Mouse (Mus musculus): ENCODE results near the gene Notch1. TPM values are rescaled to one million over a fixed set of nuclear protein-coding genes. Genes with fewer than 3 reads are reported as not detected.

Notch1 gene
- total RNA-seq (2014; rRNA removed), result 6.2 and 13.8 TPM in 2 replicates
- polyA plus RNA-seq (2012; rRNA removed), result 9.1 and 9.7 TPM in 2 replicates

GRCm38 (mm10) chr2:26516275-26516674 lies at the start of gene Notch1:
TSS of gene Notch1 (minus strand) at chr2:26516663.
- no peak for TF ChIP-seq CTCF (IDR thresholded peaks at IDR 0.05; ENCODE audit: low read depth, low read length)
- Histone ChIP-seq H3K27me3 (ENCODE audit: control insufficient read depth, insufficient read depth, low read length) (no peaks in the 10 kb centered on the region), H3K4me3 (ENCODE audit: insufficient read depth, low read depth, low read length) (no peak within 1 kb of the TSS), H3K27ac (replicated peaks; ENCODE audit: insufficient read depth, low read depth, low read length) (peak within 1 kb of the TSS; percentile 28; the same call in 1 of the 2 replicates), H3K36me3 (ENCODE audit: control insufficient read depth, insufficient read depth, low read length) (no peaks in the 10 kb centered on the region), H3K9ac (ENCODE audit: low read depth, low read length) (no peak within 1 kb of the TSS), H3K79me2 (ENCODE audit: control insufficient read depth, insufficient read depth, low read length) (no peaks in the 10 kb centered on the region), H3K4me1 (ENCODE audit: control insufficient read depth, insufficient read depth, low read length) (no peaks in the 10 kb centered on the region; the same call in 1 of the 2 replicates)
- DNase-seq (ENCODE audit: extremely low read depth, low read depth, low spot score), result no peak
- WGBS, result 67% methylated on average over 12 of the region's 12 CpGs

GRCm38 (mm10) chr2:26566221-26566620 lies 49.8 kb upstream of the Notch1 start:
- TF ChIP-seq CTCF (IDR thresholded peaks at IDR 0.05; ENCODE audit: low read depth, low read length), result peak; percentile 89
- no peak for TF ChIP-seq POLR2A (IDR thresholded peaks at IDR 0.05; ENCODE audit: extremely low read depth, insufficient read depth, low read length)
- H3K27me3 ChIP-seq (ENCODE audit: control insufficient read depth, insufficient read depth, low read length), result no peaks in the 10 kb centered on the region
- WGBS, result 20% methylated on average over 4 of the region's 4 CpGs
- DNase-seq (ENCODE audit: extremely low read depth, low read depth, low spot score), result no peak
- H3K36me3 ChIP-seq (ENCODE audit: control insufficient read depth, insufficient read depth, low read length), result no peaks in the 10 kb centered on the region
- H3K79me2 ChIP-seq (ENCODE audit: control insufficient read depth, insufficient read depth, low read length), result no peaks in the 10 kb centered on the region
- no peak overlapping the region for H3K27ac ChIP-seq (replicated peaks; ENCODE audit: insufficient read depth, low read depth, low read length)
- no peak overlapping the region for H3K9ac ChIP-seq (ENCODE audit: low read depth, low read length)
- H3K4me3 ChIP-seq (ENCODE audit: insufficient read depth, low read depth, low read length), result no peak overlapping the region
- H3K4me1 ChIP-seq (ENCODE audit: control insufficient read depth, insufficient read depth, low read length), result no peaks in the 10 kb centered on the region

GRCm38 (mm10) chr2:26561351-26562016 lies 45.0 kb upstream of the Notch1 start:
- no peaks in the 10 kb centered on the region for H3K27me3 ChIP-seq (ENCODE audit: control insufficient read depth, insufficient read depth, low read length)
- no peak for TF ChIP-seq POLR2A (IDR thresholded peaks at IDR 0.05; ENCODE audit: extremely low read depth, insufficient read depth, low read length)
- peak; percentile 53 for TF ChIP-seq CTCF (IDR thresholded peaks at IDR 0.05; ENCODE audit: low read depth, low read length)
- no peaks in the 10 kb centered on the region for H3K79me2 ChIP-seq (ENCODE audit: control insufficient read depth, insufficient read depth, low read length)
- no peak overlapping the region for H3K27ac ChIP-seq (replicated peaks; ENCODE audit: insufficient read depth, low read depth, low read length)
- 43% methylated on average over 6 of the region's 6 CpGs for WGBS
- H3K36me3 ChIP-seq (ENCODE audit: control insufficient read depth, insufficient read depth, low read length), result no peaks in the 10 kb centered on the region
- H3K4me1 ChIP-seq (ENCODE audit: control insufficient read depth, insufficient read depth, low read length), result peaks cover 7% of the 10 kb centered on the region
- peak; percentile 76 for DNase-seq (ENCODE audit: extremely low read depth, low read depth, low spot score)
- no peak overlapping the region for H3K4me3 ChIP-seq (ENCODE audit: insufficient read depth, low read depth, low read length)
- no peak overlapping the region for H3K9ac ChIP-seq (ENCODE audit: low read depth, low read length)

- Histone ChIP-seq H3K4me3 (ENCODE audit: insufficient read depth, low read depth, low read length) (no peak overlapping the region), H3K9ac (ENCODE audit: low read depth, low read length) (no peak overlapping the region), H3K79me2 (ENCODE audit: control insufficient read depth, insufficient read depth, low read length) (no peaks in the 10 kb centered on the region), H3K27ac (replicated peaks; ENCODE audit: insufficient read depth, low read depth, low read length) (no peak overlapping the region), H3K27me3 (ENCODE audit: control insufficient read depth, insufficient read depth, low read length) (no peaks in the 10 kb centered on the region), H3K4me1 (ENCODE audit: control insufficient read depth, insufficient read depth, low read length) (peaks cover 16% of the 10 kb centered on the region), H3K36me3 (ENCODE audit: control insufficient read depth, insufficient read depth, low read length) (no peaks in the 10 kb centered on the region)
- DNase-seq (ENCODE audit: extremely low read depth, low read depth, low spot score), result peak; percentile 48
- TF ChIP-seq POLR2A (IDR thresholded peaks at IDR 0.05; ENCODE audit: extremely low read depth, insufficient read depth, low read length) (no peak), CTCF (IDR thresholded peaks at IDR 0.05; ENCODE audit: low read depth, low read length) (no peak)
- 64% methylated on average over 5 of the region's 5 CpGs for WGBS
Observed at GRCm38 (mm10) chr2:26560506-26560905, 44.0 kb upstream of the Notch1 start.

- WGBS, result 15% methylated on average over 4 of the region's 4 CpGs
- H3K9ac ChIP-seq (ENCODE audit: low read depth, low read length), result no peak overlapping the region
- DNase-seq (ENCODE audit: extremely low read depth, low read depth, low spot score), result peak; percentile 91
Observed at GRCm38 (mm10) chr2:26556535-26556993, 40.1 kb upstream of the Notch1 start.

DNA sequence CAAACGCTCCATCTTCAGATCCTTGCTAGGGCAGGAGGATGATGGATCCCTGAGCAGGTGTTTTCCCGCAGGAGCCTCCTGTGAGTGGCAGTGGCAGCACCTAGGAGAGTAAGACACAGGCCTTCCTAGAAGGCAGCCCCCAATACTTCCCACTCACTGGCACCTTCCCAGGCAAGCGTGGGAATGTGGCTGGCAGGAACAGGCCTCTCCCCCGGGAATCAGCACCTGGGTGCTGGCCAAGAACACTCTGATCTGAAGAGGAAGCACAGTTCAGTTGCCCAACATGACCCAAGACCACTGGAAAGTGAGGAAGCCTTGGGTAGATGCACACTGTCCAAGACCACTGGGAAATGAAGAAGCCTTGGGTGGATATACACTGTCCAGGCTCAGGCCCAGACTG lies 38.6 kb upstream of the Notch1 start:
- Histone ChIP-seq H3K4me1 (ENCODE audit: control insufficient read depth, insufficient read depth, low read length) (peaks cover 36% of the 10 kb centered on the region), H3K27ac (replicated peaks; ENCODE audit: insufficient read depth, low read depth, low read length) (no peak overlapping the region), H3K27me3 (ENCODE audit: control insufficient read depth, insufficient read depth, low read length) (no peaks in the 10 kb centered on the region), H3K79me2 (ENCODE audit: control insufficient read depth, insufficient read depth, low read length) (no peaks in the 10 kb centered on the region), H3K36me3 (ENCODE audit: control insufficient read depth, insufficient read depth, low read length) (no peaks in the 10 kb centered on the region), H3K4me3 (ENCODE audit: insufficient read depth, low read depth, low read length) (no peak overlapping the region), H3K9ac (ENCODE audit: low read depth, low read length) (no peak overlapping the region)
- DNase-seq (ENCODE audit: extremely low read depth, low read depth, low spot score), result peak; percentile 40
- TF ChIP-seq POLR2A (IDR thresholded peaks at IDR 0.05; ENCODE audit: extremely low read depth, insufficient read depth, low read length) (no peak), CTCF (IDR thresholded peaks at IDR 0.05; ENCODE audit: low read depth, low read length) (no peak)
- WGBS, result 48% methylated on average over 4 of the region's 4 CpGs

More at GRCm38 (mm10) chr2:26556535-26556993, 40.1 kb upstream of the Notch1 start:
- H3K36me3 ChIP-seq (ENCODE audit: control insufficient read depth, insufficient read depth, low read length), result no peaks in the 10 kb centered on the region
- no peak overlapping the region for H3K4me3 ChIP-seq (ENCODE audit: insufficient read depth, low read depth, low read length)
- H3K27ac ChIP-seq (replicated peaks; ENCODE audit: insufficient read depth, low read depth, low read length), result peak overlapping the region; percentile 17; the same call in 1 of the 2 replicates
- TF ChIP-seq POLR2A (IDR thresholded peaks at IDR 0.05; ENCODE audit: extremely low read depth, insufficient read depth, low read length), result no peak
- TF ChIP-seq CTCF (IDR thresholded peaks at IDR 0.05; ENCODE audit: low read depth, low read length), result no peak
- no peaks in the 10 kb centered on the region for H3K79me2 ChIP-seq (ENCODE audit: control insufficient read depth, insufficient read depth, low read length)
- H3K4me1 ChIP-seq (ENCODE audit: control insufficient read depth, insufficient read depth, low read length), result peaks cover 31% of the 10 kb centered on the region
- no peaks in the 10 kb centered on the region for H3K27me3 ChIP-seq (ENCODE audit: control insufficient read depth, insufficient read depth, low read length)
